Mouse (Mus musculus): ENCODE results near the gene Arhgef16.

Gene Arhgef16

DNA sequence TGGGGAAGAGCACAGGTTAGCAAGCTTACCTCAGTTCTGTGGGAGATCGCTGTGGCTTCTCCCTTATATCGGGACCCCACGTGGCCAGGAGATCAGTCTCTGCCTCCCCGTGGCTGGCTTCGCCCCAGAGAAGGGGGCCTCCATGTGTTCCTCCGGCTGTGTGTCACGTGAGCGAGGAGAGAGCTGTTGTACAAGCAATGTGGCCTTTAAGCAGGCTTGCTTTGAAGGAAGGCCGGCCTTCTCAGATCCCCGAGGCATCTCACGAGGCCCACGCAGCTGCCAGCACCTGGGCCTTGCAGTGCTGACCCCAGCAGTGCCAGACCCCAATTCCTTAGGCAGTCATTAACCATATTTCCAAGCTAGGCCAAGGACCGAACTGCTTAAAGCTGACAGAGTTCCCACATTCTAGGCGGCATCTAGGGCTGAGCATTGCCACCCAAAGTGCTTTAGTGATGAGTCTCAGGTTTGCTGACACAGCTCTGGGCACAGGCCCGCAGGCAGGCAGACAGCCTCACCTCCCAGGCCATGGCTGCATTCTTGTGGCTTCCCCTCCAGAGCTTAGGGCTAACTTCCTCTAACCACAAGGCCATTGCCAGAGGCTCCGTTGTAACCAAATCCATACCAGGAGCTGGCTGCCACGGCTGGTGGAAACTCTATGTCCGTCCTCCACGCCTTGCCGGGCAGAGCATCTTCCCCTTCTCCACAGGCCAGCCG is 53.2 kb downstream of the Arhgef16 start:
- no peak for TF ChIP-seq GATA4 (IDR thresholded peaks at IDR 0.05; ENCODE audit: insufficient replicate concordance, low read length)

DNA sequence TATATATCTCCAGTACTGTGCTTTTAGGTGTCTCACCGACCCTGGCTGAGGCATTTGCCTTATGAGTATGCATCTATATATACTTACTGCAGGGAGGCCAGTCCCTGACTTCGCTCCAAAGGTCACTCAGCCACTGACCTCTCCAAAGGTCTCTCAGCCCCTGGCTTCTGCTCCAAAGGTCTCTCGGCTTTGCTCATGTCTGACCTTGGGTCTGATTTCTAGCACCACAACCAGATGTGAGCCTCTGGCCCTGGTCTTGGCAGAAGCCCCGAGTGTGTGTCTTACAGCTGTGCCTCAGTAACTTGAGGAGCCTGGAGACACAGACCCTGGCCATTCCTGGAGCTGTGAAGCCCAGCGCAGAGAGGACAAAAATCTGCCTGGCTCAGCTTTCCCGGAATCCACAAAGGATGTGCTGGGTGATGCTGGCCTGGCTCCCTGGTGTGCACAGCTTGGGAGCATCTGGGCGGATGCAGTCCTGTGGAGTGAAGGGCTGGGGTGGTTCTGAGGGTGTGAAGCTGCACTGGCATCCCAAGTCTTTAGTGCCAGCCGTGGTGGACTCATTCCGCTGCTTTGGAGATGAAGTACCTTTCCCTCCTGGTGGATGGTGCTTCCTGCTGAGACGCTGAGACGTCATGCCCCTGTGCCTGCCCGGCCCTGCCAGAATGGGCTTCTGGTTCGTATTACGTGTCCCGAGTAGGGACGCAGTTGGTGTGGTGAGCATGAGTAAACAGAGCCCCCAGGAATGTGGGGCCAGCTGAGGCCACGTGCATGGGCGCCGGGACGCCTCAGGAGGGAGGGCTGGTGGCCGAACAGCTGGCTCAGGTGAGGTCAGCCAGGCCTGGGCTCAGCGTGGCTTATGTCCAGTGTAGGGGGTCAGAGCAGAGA is 54.0 kb downstream of the Arhgef16 start:
- TF ChIP-seq GATA4 (IDR thresholded peaks at IDR 0.05; ENCODE audit: insufficient replicate concordance, low read length), result no peak

DNA sequence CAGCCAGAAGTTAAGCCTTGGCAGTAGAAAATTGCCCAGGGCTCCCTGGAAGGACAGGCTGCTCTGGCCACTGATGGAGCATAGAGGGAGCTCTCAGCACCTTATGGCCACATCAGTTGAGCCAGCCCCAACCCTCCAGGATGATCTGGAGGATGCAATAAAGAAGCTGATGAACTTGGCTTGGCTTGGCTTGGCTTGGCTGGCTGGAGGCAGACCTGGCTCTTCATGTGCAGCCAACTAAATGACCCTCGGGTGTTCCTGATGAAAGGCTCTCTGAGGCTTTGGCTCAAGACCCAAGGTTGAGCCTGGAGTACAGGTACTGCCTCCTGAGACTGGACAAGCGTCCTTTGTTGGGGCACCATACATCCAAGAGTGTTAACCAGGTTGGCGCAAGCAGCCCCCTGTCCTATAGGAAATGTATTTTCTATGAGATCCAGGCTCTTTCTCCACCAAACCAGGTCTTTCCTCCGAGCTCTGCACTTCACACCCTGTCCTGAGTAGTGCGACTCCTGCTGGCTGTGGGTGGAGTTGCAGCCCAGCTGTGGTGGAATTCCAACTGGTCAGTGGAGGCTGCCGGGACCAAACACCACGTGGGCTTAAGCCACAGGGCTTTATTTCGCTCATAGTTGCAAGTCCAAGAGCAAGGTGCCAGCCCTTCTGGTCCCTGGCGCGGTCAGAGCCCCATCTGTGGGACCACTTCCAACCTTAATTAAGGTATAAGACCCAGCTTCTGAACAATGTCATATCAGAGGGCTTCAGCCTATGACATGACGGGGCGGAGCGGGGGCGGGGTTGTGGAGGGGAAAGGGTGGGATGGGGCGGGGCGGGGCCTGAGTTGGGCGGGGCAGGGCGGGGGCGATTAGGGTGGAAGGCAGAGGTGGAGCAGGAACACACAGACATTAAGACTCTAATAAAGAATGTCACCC is 55.1 kb downstream of the Arhgef16 start:
- no peak for TF ChIP-seq GATA4 (IDR thresholded peaks at IDR 0.05; ENCODE audit: insufficient replicate concordance, low read length)

GRCm38 (mm10) chr4:154245342-154245741 is 56.1 kb downstream of the Arhgef16 start:
- no peak for TF ChIP-seq GATA4 (IDR thresholded peaks at IDR 0.05; ENCODE audit: insufficient replicate concordance, low read length)

DNA sequence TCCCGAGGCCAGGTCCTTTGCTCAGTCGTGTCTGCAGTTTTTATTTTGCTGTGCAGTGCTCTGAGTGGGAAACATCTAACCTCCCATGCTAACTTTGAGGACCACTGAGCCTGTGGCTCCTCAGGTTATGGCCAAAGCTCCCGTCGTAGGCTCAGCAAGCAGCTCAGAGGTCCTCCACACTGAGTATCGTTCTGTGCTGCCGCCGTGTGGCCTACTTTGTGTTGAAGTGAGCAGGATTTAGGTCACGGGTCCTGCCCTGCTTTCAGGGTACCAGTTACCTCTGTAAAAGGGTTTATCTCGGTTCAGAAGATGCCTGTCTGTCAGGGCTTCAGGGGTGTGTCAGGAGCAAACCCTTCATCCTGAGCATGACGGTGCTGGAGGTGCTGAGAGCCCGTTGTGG is 60.9 kb downstream of the Arhgef16 start:
- no peak for TF ChIP-seq GATA4 (IDR thresholded peaks at IDR 0.05; ENCODE audit: insufficient replicate concordance, low read length)

GRCm38 (mm10) chr4:154239199-154239598 is 62.3 kb downstream of the Arhgef16 start:
- TF ChIP-seq GATA4 (IDR thresholded peaks at IDR 0.05; ENCODE audit: insufficient replicate concordance, low read length), result no peak

DNA sequence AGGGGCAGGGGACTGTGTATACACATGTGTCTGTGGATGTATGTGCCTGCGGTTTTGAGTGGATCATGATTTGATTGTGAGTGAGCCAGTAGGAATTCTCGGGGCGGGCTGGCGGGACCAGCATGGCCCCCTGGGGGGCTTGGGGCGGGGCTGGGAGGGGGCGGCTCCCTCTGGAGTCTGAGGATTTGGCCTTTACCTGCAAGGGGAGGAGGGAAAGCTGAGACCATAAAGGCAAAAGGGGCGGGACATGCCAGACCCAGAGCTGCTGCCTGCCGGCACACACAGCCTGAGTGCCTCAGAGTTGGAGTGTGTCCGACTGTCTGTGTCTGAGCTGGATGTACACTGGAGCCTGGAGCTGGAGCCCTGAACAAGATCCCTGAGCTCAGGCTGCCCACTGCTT is 64.2 kb downstream of the Arhgef16 start:
- TF ChIP-seq GATA4 (IDR thresholded peaks at IDR 0.05; ENCODE audit: insufficient replicate concordance, low read length), result no peak

GRCm38 (mm10) chr4:154236893-154237292 is 64.6 kb downstream of the Arhgef16 start:
- no peak for TF ChIP-seq GATA4 (IDR thresholded peaks at IDR 0.05; ENCODE audit: insufficient replicate concordance, low read length)

- TF ChIP-seq GATA4 (IDR thresholded peaks at IDR 0.05; ENCODE audit: insufficient replicate concordance, low read length), result no peak
Measured at GRCm38 (mm10) chr4:154236001-154236400, 65.5 kb downstream of the Arhgef16 start.

- no peak for TF ChIP-seq GATA4 (IDR thresholded peaks at IDR 0.05; ENCODE audit: insufficient replicate concordance, low read length)
Measured at GRCm38 (mm10) chr4:154232295-154232694, 69.2 kb downstream of the Arhgef16 start.

- TF ChIP-seq GATA4 (IDR thresholded peaks at IDR 0.05; ENCODE audit: insufficient replicate concordance, low read length), result no peak
Measured at GRCm38 (mm10) chr4:154231380-154231779, 70.1 kb downstream of the Arhgef16 start.

DNA sequence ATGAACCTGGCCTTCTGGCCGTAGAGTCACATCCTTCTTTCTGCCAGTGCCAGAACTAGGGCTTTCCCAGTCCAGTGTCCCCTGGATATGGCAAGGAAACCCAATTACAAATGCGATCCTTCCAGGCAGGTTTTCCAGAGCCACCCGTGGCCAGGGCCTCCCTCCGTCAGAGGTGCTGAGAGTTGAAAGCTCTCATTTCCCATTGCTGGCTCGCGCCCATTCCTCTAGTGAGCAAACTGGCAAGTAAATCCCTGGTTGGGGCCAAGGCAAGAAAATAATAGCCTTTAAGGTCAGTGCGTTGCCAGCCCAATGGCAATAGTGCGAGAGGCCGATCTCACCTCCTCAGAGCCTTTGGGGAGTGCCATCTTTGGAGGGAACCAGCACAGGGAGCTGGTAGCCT is 71.9 kb downstream of the Arhgef16 start:
- no peak for TF ChIP-seq GATA4 (IDR thresholded peaks at IDR 0.05; ENCODE audit: insufficient replicate concordance, low read length)

All from liver, adult (tissue).